Mouse (Mus musculus): Measurements from ENCODE around the gene Aqp8. TPM values are rescaled to one million over a fixed set of nuclear protein-coding genes. Genes with fewer than 3 reads are reported as not detected.

Aqp8 gene
- polyA plus RNA-seq (2017; shearing (Covaris generic)), result not detected

DNA sequence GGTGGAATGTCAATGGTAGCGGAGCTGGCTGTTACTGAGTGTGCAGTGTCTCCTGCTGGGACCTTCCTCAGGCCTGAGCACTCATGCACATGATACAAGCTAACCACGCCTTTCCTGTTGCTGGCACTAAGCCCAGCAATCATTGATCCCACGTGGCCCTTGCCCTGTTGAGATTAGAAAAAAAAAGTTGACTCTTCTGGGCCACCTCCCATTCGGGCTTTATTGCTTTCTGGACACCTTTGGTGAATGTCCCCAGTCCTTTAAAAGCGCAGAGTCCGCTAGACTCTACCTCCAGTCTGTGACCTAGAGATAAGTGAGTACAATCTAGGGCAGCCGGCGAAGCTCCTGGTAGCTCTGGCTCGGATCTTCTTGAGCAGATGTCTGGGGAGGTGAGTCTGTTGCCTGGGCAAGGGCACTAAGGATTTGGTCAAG, at the start of gene Aqp8:
Gene Aqp8, plus strand, starts transcription at position 222 of the 432 bp plus-strand sequence.

DNA sequence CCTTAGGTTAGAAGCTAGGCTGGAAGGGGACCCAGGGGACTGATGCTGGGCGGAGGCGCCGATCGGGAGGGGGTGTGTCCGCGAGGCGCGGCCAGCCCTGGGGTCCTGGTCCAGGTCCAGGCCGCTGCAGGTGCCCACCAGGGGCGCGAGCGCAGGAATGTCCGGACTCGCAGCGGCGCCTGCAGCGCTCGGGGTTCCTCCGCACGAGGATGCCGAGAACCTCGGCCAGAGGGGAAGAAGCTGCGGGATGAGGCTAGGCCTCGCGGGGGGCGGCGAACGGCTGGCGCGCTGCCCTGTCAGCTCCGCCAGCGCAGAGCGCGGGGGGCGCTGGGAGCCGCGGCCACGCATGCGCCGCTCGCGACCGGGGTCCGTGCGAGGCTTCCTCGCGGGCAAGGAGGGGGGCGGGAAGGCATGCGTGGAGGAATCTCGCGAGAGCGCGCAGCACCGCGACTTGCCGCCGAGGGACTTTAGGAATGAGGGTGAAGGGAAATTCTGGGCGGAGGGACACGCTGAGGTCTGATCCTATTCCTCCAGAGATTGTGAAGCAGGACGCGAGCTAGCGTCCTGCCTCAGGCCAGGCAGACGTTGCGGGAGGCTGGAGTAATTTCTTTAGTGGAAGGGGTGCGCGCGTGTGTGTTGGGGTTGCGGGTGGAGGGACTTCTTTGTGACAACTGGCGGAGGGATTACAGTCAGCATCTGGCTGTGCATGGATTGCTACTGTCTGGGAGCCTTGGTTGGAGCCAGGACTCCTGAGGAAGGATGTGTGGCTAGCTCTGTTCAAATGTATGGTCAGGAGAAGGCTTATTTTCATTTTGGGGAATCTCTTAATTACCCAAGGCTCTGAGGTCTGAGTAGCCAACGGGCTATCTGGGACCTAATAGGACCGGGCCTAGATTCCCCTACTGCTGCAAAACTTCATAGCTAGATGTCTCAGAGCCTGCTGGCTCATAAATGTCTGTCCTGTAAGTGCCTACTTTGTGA, 38.4 kb downstream of the Aqp8 start, which contains the start of gene Zkscan2:
Gene Zkscan2, minus strand, starts transcription at position 211 of the 981 bp plus-strand sequence.

Other genes starting within 250 kb of the Aqp8 start
- gene Slc5a11, start 247.5 kb upstream of the Aqp8 start, polyA plus RNA-seq (2017; shearing (Covaris generic)), result 0.46 TPM
- gene Lcmt1, start 92.5 kb upstream of the Aqp8 start, polyA plus RNA-seq (2017; shearing (Covaris generic)), result 34.1 TPM
- 55.1 TPM for gene Arhgap17, start 92.4 kb upstream of the Aqp8 start, polyA plus RNA-seq (2017; shearing (Covaris generic))
- gene Zkscan2, start 38.2 kb downstream of the Aqp8 start, polyA plus RNA-seq (2017; shearing (Covaris generic)), result not detected